Mouse (Mus musculus) heart, embryonic 13.5 days (tissue): ENCODE results near the gene Aldh8a1. TPM values are rescaled to one million over a fixed set of nuclear protein-coding genes. Genes with fewer than 3 reads are reported as not detected.
"Not testable (repeated sequence)": the region's sequence is repeated elsewhere in the genome, so short reads cannot be mapped to it uniquely, and the experiment has no call there.

ENCODE experiments used
- ATAC-seq: fragments of 200-750 bp; cut with Nextera tagmentation; 2 replicates; pipeline ENCODE4 v1.8.0; 2017; ENCODE audit warnings: moderate TSS enrichment; ENCODE audit not compliant: insufficient number of reproducible peaks, low FRiP score, low TSS enrichment; ENCODE audit errors: extremely low read depth
- H3K27ac ChIP-seq: fragments of 300-500 bp; sonication (generic); replicated peaks from 2 replicates; pipeline ENCODE4 v1.5.1; 2015; ENCODE audit warnings: moderate library complexity, mild to moderate bottlenecking, inconsistent platforms
- H3K27me3 ChIP-seq: fragments of 300-500 bp; sonication (generic); replicated peaks from 2 replicates; pipeline ENCODE4 v1.6.1; 2015; ENCODE audit warnings: mild to moderate bottlenecking, inconsistent platforms
- H3K36me3 ChIP-seq: fragments of 300-500 bp; sonication (generic); 2 replicates; pipeline ENCODE4 v1.6.1; 2015; ENCODE audit warnings: mild to moderate bottlenecking, inconsistent platforms
- H3K4me1 ChIP-seq: fragments of 300-500 bp; sonication (generic); 2 replicates; pipeline ENCODE4 v1.6.1; 2015; ENCODE audit warnings: inconsistent platforms
- H3K4me2 ChIP-seq: fragments of 300-500 bp; sonication (generic); 2 replicates; pipeline ENCODE4 v1.6.1; 2015; ENCODE audit warnings: inconsistent platforms, mild to moderate bottlenecking, moderate library complexity
- H3K4me3 ChIP-seq: fragments of 300-500 bp; sonication (generic); 2 replicates; pipeline ENCODE4 v1.5.1; 2015; ENCODE audit warnings: moderate library complexity, mild to moderate bottlenecking, inconsistent platforms
- H3K9ac ChIP-seq: fragments of 300-500 bp; sonication (generic); 2 replicates; pipeline ENCODE4 v1.6.1; 2015; ENCODE audit warnings: inconsistent platforms, mild to moderate bottlenecking, moderate library complexity
- H3K9me3 ChIP-seq: fragments of 300-500 bp; sonication (generic); 2 replicates; pipeline ENCODE4 v1.6.1; 2016; ENCODE audit warnings: inconsistent platforms
- WGBS: fragments of 180-500 bp; shearing (Covaris S2); methylation state at CpG from one replicate; pipeline ENCODE4 v1.1.7; 2015; ENCODE audit warnings: mixed read lengths; 5-methylcytosine and 5-hydroxymethylcytosine counted together
- polyA plus RNA-seq: library from polyadenylated mRNA; unstranded; fragments of >200 nt; fragmentation: Nextera tagmentation; extraction: Ambion mirVana; gene quantifications from 2 replicates; pipeline ENCODE4 v1.2.1, GENCODE M21; 2015

The Aldh8a1 gene
- polyA plus RNA-seq, 1 experiment from 2014 or later, result not detected

DNA sequence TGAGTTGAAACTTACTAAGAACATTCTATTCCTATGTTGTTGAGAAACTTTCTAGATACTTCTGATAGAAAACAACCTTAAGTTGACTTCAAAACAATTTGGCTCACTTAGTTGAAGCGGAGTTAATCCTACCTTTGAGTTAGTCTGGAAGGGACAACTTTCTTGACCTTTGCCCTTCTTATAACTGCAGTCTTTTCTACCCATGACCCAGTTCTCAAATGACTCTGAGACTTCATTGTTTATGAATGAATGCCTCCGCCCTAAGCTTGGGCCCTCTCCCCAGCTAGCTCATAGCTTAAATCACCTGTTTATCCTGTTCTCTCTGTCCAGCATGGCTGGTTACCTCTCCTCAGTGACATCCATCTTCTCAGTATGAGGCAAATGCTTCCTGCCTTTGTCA lies 7.5 kb upstream of the Aldh8a1 start:
- Histone ChIP-seq H3K36me3 (peaks cover 62% of the 10 kb centered on the region), H3K4me1 (0 out of 2 replicates have a peak, but pooled peaks cover 2% of the 10 kb centered on the region), H3K4me3 (no peak overlapping the region), H3K27ac (no peak overlapping the region), H3K27me3 (no peaks in the 10 kb centered on the region), H3K4me2 (no peak overlapping the region), H3K9me3 (no peaks in the 10 kb centered on the region), H3K9ac (no peak overlapping the region)
- WGBS, result 96% methylated on average over 2 of the region's 2 CpGs
- ATAC-seq, result no peak

DNA sequence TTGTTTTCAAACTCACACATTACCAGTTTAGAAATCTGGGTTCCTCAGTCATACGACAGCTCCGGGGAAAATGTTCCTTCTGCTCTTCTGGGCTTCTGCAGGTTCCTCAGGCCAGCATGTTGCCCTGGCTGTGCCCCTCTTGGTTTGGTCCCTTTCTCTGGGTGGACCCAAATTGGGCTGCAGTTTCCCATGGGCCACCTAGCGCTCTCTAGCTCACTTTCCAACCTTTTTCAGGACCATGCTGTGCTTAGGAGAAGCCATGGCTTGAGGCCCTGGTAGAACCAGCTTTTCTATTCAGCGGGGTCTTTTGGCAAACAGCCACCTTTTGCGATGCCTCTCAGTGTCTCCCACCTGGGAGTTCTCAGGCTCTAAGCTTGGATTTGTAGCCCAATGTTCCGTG lies 4.8 kb upstream of the Aldh8a1 start:
- WGBS, result 86% methylated on average over 6 of the region's 6 CpGs
- Histone ChIP-seq H3K27ac (no peak overlapping the region), H3K36me3 (peaks cover 39% of the 10 kb centered on the region), H3K9me3 (no peaks in the 10 kb centered on the region), H3K4me3 (no peak overlapping the region), H3K4me2 (no peak overlapping the region), H3K9ac (no peak overlapping the region), H3K4me1 (no peaks in the 10 kb centered on the region), H3K27me3 (no peaks in the 10 kb centered on the region)
- ATAC-seq, result no peak

DNA sequence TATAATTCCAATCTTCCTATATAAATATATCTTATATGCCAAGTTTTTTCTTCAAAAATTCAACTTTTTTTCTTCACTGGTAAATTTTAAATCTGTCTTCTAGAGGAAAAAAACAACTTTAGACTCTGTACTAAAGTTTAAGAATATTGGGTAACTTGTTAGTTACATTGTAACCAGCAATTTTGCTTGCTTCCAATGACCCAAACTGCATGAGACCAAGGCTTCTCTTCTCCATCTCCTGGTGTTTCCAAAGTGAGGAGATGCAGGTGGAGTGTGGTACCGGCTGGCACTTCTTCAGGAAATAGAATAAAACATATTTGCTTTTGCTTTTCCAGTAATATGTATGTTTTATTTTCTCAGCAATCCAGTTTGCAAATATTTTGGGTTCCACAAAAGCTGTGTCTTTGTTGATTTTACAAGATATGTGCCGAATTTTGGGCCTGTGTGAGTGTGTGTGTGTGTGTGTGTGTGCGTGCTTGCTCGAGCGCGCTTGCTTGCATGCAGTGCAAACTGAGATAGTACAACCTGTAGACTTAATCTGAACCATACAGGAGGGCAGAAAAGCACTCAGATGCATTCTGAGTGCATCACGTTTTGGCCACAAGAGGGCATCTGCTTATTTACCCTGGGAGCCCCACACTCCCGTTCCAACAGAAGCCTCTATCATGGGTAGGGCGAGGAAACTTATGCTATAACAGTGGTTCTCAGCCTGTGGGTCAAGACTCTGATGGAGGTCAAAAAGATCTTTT lies 1.3 kb downstream of the Aldh8a1 start:
- Histone ChIP-seq H3K27ac (no peak overlapping the region), H3K36me3 (no peaks in the 10 kb centered on the region), H3K4me2 (no peak overlapping the region), H3K27me3 (peaks cover 16% of the 10 kb centered on the region; the same call in 1 of the 2 replicates), H3K4me1 (no peaks in the 10 kb centered on the region), H3K4me3 (no peak overlapping the region), H3K9me3 (no peaks in the 10 kb centered on the region), H3K9ac (no peak overlapping the region)
- no peak for ATAC-seq
- WGBS, result 57% methylated on average over 9 of the region's 9 CpGs

DNA sequence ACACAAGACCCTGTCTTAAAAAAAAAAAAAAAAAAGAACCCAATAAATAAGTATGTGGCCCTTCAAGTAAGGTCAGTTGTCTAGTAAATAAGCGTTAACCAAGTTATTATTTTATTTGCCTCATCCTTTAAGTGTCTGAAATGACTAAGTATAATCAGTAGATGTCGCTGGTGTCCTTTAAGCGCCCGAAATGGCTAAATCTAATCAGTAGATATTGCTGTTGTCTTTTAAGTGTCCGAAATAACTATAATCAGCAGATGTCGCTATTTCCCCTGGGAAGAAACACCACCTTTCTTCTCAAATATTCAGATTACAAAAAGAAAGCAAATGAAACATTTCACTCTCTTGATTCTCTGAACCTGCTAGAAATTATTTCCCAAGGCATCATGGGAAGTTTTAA lies 5.8 kb downstream of the Aldh8a1 start:
- WGBS, result 11% methylated on average over 6 of the region's 6 CpGs
- no peak overlapping the region for H3K27ac ChIP-seq
- H3K27me3 ChIP-seq, result peaks cover 16% of the 10 kb centered on the region; the same call in 1 of the 2 replicates
- H3K4me3 ChIP-seq, result no peak overlapping the region
- no peak overlapping the region for H3K4me2 ChIP-seq
- peaks cover 7% of the 10 kb centered on the region; the same call in 1 of the 2 replicates for H3K4me1 ChIP-seq
- H3K36me3 ChIP-seq, result no peaks in the 10 kb centered on the region
- H3K9ac ChIP-seq, result no peak overlapping the region
- ATAC-seq, result no peak
- H3K9me3 ChIP-seq, result no peaks in the 10 kb centered on the region

DNA sequence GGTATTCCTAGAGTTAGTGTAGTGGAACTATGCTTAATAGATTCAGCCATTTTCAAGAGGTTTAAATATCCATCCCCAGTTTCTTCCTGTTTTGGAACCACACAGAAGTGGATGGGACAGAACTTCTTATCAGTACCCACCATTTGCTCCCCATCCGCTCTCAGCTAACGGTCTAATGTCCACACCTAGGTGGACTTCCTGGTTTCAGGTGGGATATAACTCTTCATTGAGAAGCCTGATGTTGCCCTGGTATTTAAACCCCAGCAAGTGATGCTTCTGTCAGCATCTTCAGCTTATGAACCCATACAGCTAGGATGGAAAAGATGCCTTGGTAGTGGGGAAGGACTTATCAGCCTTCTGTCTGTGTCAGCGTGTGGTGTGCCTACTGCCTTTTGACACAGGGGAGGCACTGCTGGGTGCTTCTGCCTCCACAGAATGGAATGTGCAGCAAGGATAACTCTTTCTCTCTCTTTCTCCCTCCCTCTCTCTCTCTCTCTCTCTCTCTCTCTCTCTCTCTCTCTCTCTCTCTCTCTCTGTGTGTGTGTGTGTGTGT lies 8.1 kb downstream of the Aldh8a1 start:
- Histone ChIP-seq H3K9ac (no peak overlapping the region), H3K36me3 (no peaks in the 10 kb centered on the region), H3K4me3 (no peak overlapping the region), H3K27me3 (peaks cover 16% of the 10 kb centered on the region; the same call in 1 of the 2 replicates), H3K4me2 (no peak overlapping the region), H3K4me1 (peaks cover 7% of the 10 kb centered on the region; the same call in 1 of the 2 replicates), H3K9me3 (no peaks in the 10 kb centered on the region), H3K27ac (no peak overlapping the region)
- 51% methylated on average over 3 of the region's 3 CpGs for WGBS
- no peak for ATAC-seq

DNA sequence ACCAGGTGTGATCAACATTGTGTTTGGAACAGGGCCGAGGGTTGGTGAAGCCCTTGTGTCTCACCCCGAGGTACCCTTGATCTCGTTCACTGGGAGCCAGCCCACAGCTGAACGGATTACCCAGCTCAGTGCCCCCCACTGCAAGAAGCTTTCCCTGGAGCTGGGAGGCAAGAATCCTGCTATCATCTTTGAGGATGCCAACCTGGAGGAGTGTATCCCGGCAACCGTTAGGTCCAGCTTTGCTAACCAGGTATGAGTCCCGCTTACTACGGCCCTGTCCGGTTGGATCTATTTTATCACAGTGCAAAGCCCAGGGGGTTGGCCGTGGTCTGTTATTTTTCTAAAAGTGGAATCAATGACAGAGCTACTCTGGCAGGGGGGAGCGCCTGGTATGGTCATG lies 12.0 kb downstream of the Aldh8a1 start:
- WGBS, result 78% methylated on average over 11 of the region's 11 CpGs
- Histone ChIP-seq H3K27ac (no peak overlapping the region), H3K9me3 (no peaks in the 10 kb centered on the region), H3K4me2 (no peak overlapping the region), H3K36me3 (no peaks in the 10 kb centered on the region), H3K9ac (no peak overlapping the region), H3K27me3 (no peaks in the 10 kb centered on the region), H3K4me3 (no peak overlapping the region), H3K4me1 (peaks cover 7% of the 10 kb centered on the region; the same call in 1 of the 2 replicates)
- ATAC-seq, result no peak

DNA sequence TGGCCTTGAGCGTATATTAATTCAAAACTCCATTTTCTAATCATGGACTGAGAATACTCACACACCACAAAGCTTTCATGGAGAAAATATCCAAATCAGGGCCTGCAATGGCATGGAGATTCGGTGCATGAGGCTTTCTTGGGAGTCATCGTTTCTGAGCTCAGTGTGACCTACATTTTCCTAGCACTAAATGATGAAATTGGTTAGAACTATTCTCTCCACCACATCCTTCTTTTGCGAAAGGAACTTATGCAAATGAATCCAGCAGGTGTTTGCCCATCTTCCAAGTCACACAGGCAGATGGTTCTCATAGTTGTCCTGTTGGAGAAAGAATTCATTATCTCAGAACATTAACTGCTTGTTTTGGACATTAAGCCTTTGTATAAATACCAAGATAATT lies 13.3 kb downstream of the Aldh8a1 start:
- no peak overlapping the region for H3K4me3 ChIP-seq
- no peak overlapping the region for H3K4me2 ChIP-seq
- H3K9me3 ChIP-seq, result no peaks in the 10 kb centered on the region
- H3K27me3 ChIP-seq, result no peaks in the 10 kb centered on the region
- H3K4me1 ChIP-seq, result peaks cover 12% of the 10 kb centered on the region; the same call in 1 of the 2 replicates
- no peak overlapping the region for H3K27ac ChIP-seq
- H3K36me3 ChIP-seq, result no peaks in the 10 kb centered on the region
- H3K9ac ChIP-seq, result no peak overlapping the region
- WGBS, result 82% methylated on average over 4 of the region's 4 CpGs
- ATAC-seq, result no peak

DNA sequence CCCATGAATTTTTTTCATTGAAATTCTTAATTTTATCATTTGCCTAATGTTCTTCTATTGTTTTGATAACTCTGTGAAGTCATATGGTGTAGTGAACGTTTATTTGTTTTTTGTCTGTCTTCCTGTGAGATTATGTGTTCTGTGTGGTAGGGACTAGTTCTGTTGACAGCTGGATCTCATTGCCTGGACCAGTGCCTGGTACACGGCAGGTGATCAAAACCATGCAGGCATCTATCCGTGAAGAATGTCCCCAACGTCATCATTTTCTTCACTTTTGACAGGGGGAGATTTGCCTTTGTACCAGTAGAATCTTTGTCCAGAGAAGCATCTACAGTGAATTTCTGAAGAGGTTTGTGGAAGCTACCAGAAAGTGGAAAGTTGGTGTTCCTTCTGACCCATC lies 14.2 kb downstream of the Aldh8a1 start:
- H3K9me3 ChIP-seq, result no peaks in the 10 kb centered on the region
- H3K27ac ChIP-seq, result no peak overlapping the region
- H3K9ac ChIP-seq, result no peak overlapping the region
- H3K36me3 ChIP-seq, result no peaks in the 10 kb centered on the region
- no peak overlapping the region for H3K4me3 ChIP-seq
- H3K27me3 ChIP-seq, result no peaks in the 10 kb centered on the region
- no peak overlapping the region for H3K4me2 ChIP-seq
- peaks cover 9% of the 10 kb centered on the region; the same call in 1 of the 2 replicates for H3K4me1 ChIP-seq
- 51% methylated on average over 4 of the region's 4 CpGs for WGBS
- no peak for ATAC-seq

DNA sequence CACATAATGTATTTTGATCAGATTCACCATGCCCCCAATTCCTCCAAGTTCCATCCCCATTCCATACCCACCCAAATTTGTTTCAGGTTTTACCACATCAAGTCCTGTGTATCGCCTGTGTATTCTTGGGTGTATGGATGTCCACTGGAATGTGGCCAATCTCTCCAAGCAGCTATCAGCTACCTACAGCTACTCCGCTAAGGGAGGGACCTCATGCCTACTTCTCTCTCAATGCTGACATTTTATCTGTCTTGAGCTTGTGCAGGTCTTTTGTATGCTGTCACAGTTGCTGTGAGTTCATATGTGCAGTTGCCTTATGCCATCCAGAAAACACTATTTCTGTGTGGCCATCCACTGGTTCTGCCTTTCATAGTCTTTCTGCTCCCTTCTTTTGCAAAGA lies 16.3 kb downstream of the Aldh8a1 start:
- Histone ChIP-seq H3K9me3 (no peaks in the 10 kb centered on the region), H3K4me2 (no peak overlapping the region), H3K36me3 (no peaks in the 10 kb centered on the region), H3K4me1 (peaks cover 18% of the 10 kb centered on the region), H3K4me3 (no peak overlapping the region), H3K27ac (no peak overlapping the region), H3K9ac (no peak overlapping the region), H3K27me3 (no peaks in the 10 kb centered on the region)
- ATAC-seq, result no peak
- WGBS, result 66% methylated on average over 2 of the region's 2 CpGs

DNA sequence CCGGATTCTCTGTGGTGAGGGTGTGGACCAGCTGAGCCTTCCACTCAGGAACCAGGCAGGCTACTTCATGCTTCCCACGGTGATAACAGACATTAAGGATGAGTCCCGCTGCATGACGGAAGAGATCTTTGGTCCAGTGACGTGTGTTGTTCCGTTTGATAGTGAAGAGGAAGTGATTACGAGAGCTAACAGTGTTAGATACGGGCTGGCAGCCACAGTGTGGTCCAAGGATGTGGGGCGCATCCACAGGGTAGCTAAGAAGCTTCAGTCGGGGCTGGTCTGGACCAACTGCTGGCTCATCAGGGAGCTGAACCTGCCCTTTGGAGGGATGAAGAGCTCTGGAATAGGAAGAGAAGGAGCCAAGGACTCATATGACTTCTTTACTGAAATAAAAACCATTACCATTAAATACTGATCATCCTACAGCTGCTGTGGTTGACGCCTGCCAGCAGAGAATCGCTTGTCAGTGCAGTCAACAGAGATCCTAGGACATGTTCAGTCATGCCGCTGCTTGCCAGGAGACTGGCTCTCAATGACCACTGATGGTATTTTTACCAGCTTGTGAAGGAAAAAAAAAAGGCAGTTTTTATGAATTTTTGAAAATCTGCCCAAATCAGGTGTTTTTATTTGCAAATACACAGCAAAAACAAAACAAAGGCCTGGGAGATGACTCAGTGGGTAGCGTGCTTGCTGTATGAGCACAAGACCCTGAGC lies 18.5 kb downstream of the Aldh8a1 start:
- 60% methylated on average over 14 of the region's 14 CpGs for WGBS
- no peaks in the 10 kb centered on the region for H3K36me3 ChIP-seq
- no peaks in the 10 kb centered on the region for H3K27me3 ChIP-seq
- no peak for ATAC-seq
- no peak overlapping the region for H3K4me3 ChIP-seq
- H3K9ac ChIP-seq, result no peak overlapping the region
- H3K9me3 ChIP-seq, result no peaks in the 10 kb centered on the region
- H3K4me2 ChIP-seq, result no peak overlapping the region
- no peak overlapping the region for H3K27ac ChIP-seq
- peaks cover 36% of the 10 kb centered on the region for H3K4me1 ChIP-seq

DNA sequence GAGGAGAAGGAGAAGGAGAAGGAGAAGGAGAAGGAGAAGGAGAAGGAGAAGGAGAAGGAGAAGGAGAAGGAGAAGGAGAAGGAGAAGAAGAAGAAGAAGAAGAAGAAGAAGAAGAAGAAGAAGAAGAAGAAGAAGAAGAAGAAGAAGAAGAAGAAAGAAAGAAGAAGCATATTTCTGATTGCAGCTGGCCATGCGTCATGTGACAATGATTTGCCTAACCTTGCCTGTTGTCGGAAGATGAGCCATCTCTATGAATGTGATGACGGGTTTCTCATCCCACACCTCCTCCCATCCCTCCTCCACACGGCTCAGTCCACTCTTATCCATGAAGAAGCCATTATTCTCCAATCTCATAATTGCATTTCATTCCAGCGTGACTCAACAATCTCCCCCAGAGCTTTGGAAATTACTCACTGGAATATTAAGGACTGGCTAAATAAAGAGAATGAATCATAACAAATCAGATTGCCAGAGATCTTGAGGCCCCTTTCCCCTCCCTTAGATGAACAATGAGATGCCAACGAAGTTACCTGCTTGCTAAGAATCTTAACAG lies 21.9 kb downstream of the Aldh8a1 start:
- H3K4me1 ChIP-seq, result peaks cover 53% of the 10 kb centered on the region
- not testable (repeated sequence) for H3K4me2 ChIP-seq, H3K9me3 ChIP-seq, H3K4me3 ChIP-seq, H3K36me3 ChIP-seq, H3K9ac ChIP-seq, ATAC-seq, H3K27me3 ChIP-seq
- WGBS, result 57% methylated on average over 6 of the region's 6 CpGs
- H3K27ac ChIP-seq, result peak overlapping the region; percentile 91
